Mouse (Mus musculus) granulocyte monocyte progenitor cell, adult 5-6 weeks (primary cell): Measurements from ENCODE around the gene Lbhd2. TPM values are rescaled to one million over a fixed set of nuclear protein-coding genes. Genes with fewer than 3 reads are reported as not detected.

Source experiments
- ATAC-seq: replicated peaks from 2 replicates; pipeline ENCODE4 v1.8.0; 2016; ENCODE audit warnings: mild to moderate bottlenecking, moderate TSS enrichment, inconsistent platforms; ENCODE audit not compliant: poor library complexity, severe bottlenecking
- total RNA-seq, 2 experiments: library from RNA; stranded (forward) in 1 of 2; stranded (reverse) in 1 of 2; fragments of 200-712, 200-1000 nt in 1 of 2; fragments of >200 nt in 1 of 2; fragmentation: Nextera tagmentation in 1 of 2; gene quantifications; 2 replicates each; pipeline ENCODE4 v1.2.3; 2014 to 2017

Gene Lbhd2
- total RNA-seq, 2 experiments from 2014 or later = not detected

DNA sequence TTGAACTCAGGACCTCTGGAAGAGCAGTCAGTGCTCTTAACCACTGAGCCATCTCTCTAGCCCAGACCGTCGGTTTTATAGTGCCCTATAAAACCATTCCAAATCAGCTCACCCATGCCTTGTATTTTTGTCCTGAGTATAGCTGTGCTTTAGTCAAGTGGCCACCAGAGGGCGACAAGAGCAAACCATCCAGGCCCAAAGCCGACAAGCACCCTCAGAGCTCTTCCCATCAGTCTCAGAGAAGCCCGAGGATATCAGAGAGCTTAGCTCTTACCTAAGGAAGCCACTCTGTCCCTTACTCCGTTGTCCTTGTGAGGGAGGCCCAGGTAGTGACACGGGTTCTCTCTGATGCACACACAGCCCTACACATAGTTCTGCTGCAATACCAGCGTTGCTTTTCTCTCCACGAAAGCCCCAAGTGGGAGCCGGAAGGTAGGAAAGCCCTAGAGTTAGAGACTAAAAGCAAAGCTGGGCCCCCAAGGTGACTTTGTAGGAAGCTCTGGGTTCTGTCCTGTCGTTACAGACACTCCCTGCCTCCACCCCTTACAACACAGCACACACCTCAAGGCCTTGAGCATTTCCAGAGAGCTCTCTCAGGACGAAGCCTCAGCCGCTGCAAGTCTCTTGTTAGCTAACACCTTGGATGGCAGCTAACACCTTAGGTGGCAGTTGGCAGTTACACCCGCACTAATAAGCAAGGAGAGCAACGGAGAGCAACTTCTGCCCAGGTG lies 5.0 kb upstream of the Lbhd2 start:
- ATAC-seq = peak; percentile 79

DNA sequence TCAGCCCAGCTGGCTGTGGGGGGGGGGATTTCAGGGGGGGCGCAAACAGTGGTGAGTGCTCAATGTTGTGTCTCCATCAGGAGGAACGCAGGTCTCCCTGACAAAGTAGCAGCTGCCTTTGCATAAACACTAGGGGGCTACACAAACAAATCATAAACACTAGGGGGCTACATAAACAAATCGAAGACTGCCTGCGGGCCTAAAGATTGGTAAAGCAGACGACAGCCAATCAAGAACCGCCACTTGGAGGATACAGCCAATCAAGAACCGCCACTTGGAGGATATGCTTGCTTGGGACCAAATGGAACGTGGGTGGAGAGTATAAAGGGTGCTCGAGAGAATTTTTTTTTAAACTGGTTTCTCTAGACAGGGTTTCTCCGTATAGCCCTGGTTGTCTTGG lies 1.7 kb upstream of the Lbhd2 start:
- ATAC-seq = no peak

GRCm38 (mm10) chr12:111409583-111409982 lies 3.0 kb downstream of the Lbhd2 start:
- no peak for ATAC-seq

DNA sequence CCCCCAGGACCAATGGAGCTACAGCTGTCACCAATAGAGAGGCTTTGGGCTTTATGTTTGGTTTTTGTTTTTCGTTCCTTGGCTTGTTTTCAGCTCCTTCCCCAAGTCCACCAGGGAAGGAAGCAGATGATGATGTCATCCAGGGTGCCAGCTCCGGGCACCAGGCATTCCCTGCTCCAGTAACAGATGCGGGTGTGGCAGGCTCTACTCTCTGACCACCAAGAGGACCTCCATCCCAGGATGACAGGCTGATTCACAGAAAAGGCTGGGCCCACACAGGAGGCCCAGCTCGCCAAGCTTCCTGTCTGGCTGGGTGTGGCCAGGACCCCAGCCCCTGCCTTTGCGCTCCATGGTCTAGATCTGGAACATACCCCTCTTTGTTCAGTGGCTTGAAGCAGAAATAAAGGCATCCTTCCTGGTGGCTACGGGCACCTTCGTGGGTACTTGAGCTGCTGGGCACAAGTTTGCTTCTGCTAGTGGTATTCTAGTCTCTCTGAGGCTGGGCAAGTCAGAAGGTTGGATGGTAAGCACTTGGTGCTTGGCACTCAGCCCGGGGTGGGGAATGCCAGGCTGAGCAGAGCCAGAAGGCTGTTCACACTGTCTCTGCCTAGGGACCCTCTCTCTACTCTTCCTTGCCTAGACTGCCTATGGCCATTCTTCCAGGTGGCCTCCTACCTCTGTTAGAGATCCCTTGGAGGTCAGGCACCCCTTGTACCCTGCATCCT lies 5.2 kb downstream of the Lbhd2 start:
- no peak for ATAC-seq

- peak; percentile 4; the same call in 1 of the 2 replicates for ATAC-seq
Observed at GRCm38 (mm10) chr12:111412581-111413284, 6.1 kb downstream of the Lbhd2 start.

- ATAC-seq = peak; percentile 93
Observed at GRCm38 (mm10) chr12:111413300-111413699, 6.7 kb downstream of the Lbhd2 start.

- ATAC-seq = peak; percentile 32
Observed at GRCm38 (mm10) chr12:111416921-111417779, 10.5 kb downstream of the Lbhd2 start, which contains the start of gene Exoc3l4. TSS of gene Exoc3l4 (plus strand) at chr12:111417017.

GRCm38 (mm10) chr12:111419918-111420317 lies 13.3 kb downstream of the Lbhd2 start:
- ATAC-seq = peak; percentile 51

GRCm38 (mm10) chr12:111420946-111421709 lies 14.5 kb downstream of the Lbhd2 start:
- ATAC-seq = no peak

- ATAC-seq = no peak
Observed at GRCm38 (mm10) chr12:111422852-111423251, 16.2 kb downstream of the Lbhd2 start.

DNA sequence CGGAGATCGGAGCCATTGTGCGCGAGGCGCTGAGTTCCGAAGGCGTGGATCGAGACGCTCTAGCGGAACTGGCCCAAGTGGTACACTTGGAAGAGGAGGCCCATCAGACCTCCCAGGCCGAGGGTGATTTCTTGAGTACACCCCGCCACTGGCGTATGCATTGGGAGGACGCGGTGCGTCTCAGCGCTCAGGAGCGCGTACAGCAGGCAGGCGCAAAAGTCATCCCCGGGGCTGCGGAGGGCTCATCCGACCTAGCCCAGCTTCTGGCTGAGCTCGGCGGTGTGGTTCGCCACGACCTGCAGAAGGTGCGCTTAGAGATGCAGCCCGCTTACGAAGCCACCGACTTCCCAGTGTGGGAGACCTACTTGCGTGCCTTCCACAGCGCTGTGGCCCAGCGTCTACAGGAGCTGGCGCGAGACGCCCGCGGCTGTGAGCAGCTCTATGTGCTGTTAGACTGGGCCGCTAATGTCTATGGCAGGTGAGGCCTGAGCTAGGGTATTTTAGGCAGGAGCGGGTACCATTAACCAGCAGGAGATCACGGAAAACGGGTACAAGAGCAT lies 17.0 kb downstream of the Lbhd2 start:
- no peak for ATAC-seq

DNA sequence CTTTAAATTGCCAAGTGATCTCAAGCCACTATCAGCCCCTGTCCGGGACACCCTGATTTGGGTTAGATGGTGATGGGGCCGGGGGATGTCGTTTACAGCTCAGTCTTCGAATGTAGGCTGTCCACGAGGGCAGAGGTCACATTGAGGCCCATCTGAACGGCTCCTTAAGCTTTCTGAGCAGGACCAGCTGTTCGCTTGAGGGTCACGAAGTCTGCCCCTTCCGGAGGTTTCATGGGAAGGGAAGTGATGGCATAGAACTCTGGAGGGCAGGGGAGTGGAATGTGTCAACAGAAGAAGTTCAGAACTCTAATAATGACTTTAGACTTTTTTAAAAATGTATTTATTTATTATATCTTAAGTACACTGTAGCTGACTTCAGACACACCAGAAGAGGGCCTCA lies 17.9 kb downstream of the Lbhd2 start:
- ATAC-seq = no peak

DNA sequence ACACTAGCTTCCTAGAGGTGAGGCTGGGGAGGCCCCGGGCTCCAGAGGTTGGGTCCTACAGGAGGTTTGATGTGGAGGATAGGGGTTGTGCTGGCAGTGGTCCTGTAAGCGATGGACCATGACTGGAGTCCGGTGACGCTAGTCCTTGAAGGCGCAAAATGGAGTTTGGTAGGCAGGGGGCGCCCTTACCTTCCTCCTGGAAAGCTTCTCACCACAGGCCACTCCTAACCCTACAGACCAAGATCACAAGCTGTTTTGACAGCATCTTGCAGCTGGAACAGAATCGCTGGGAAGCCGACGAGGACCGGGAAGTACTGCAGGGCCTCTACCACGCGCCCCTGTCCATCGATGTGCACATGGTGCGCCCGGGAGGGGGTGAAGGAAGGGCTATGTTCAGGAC lies 18.6 kb downstream of the Lbhd2 start:
- peak; percentile 54 for ATAC-seq

GRCm38 (mm10) chr12:111425789-111426460 lies 19.3 kb downstream of the Lbhd2 start:
- ATAC-seq = peak; percentile 45

DNA sequence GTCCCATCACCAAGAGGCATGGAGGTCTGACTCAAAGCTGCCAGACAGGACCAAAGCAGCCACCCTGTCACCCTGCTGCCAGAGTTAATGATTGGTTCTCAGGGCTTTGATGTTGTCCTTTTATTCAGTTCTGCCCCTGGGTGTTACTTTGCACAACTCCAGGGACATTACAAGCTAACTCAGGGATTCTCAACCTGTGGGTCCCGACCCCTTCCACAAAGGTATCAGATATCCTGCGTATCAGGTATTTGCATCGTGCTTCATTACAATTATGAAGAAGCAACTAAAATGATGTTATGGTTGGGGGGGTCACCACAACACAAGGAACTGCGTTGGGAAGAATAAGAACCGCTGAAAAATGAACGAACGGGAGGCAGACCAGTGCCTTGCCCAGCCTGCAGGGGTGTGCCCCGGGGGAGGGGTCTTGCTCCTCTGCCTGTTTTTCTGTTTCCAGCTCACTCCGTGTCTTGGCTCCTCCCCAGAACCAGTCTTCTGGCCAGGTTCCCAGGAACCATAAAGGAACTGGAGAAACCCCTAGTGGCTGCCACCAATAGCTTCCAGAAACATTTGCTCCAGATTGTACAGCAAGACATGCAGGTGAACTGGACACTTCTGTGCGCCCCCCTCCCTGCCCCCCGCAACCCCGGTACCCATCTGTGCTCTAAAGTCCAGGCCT lies 21.0 kb downstream of the Lbhd2 start:
- ATAC-seq = no peak

- ATAC-seq = no peak
Observed at GRCm38 (mm10) chr12:111428364-111428763, 21.8 kb downstream of the Lbhd2 start.

GRCm38 (mm10) chr12:111428961-111429911 lies 22.6 kb downstream of the Lbhd2 start:
- ATAC-seq = 0 out of 2 replicates have a peak, but pooled peaks have one; percentile 15
